Mouse (Mus musculus) forebrain, embryonic 11.5 days (tissue): ENCODE measurements around the gene Cdip1. TPM values are rescaled to one million over a fixed set of nuclear protein-coding genes. Genes with fewer than 3 reads are reported as not detected.
A peak's percentile ranks its signal among the peaks of the same experiment; 100 is the strongest.
"Not testable (repeated sequence)": the region's sequence is repeated elsewhere in the genome, so short reads cannot be mapped to it uniquely, and the experiment has no call there.

Experiments
- ATAC-seq: fragments of 200-750 bp; cut with Nextera tagmentation; replicated peaks from 2 replicates; pipeline ENCODE4 v1.8.0; 2017; ENCODE audit warnings: moderate TSS enrichment; ENCODE audit not compliant: low FRiP score
- DNase-seq: peaks from one replicate; pipeline ENCODE4 v3.0.0-alpha.2; 2017; ENCODE audit warnings: low spot score
- H3K27ac ChIP-seq: fragments of 300-500 bp; sonication (generic); 2 replicates; pipeline ENCODE4 v1.5.1; 2014; ENCODE audit warnings: low read depth, low read length
- H3K27me3 ChIP-seq: fragments of 300-500 bp; sonication (generic); 2 replicates; pipeline ENCODE4 v1.6.1; 2014; ENCODE audit warnings: mild to moderate bottlenecking, low read length, mixed read lengths; ENCODE audit not compliant: control insufficient read depth, insufficient read depth
- H3K36me3 ChIP-seq: fragments of 300-500 bp; sonication (generic); 2 replicates; pipeline ENCODE4 v1.6.1; 2014; ENCODE audit warnings: mild to moderate bottlenecking, low read length, moderate library complexity, mixed read lengths; ENCODE audit not compliant: control insufficient read depth, insufficient read depth
- H3K4me1 ChIP-seq: fragments of 300-500 bp; sonication (generic); replicated peaks from 2 replicates; pipeline ENCODE4 v1.6.1; 2014; ENCODE audit warnings: low read length, mixed read lengths; ENCODE audit not compliant: control insufficient read depth, insufficient read depth
- H3K4me2 ChIP-seq: fragments of 300-500 bp; sonication (generic); 2 replicates; pipeline ENCODE4 v1.6.1; 2014; ENCODE audit warnings: low read depth, mild to moderate bottlenecking, low read length, moderate library complexity, mixed read lengths; ENCODE audit not compliant: severe bottlenecking
- H3K4me3 ChIP-seq: fragments of 300-500 bp; sonication (generic); 2 replicates; pipeline ENCODE4 v1.5.1; 2014; ENCODE audit warnings: low read depth, low read length
- H3K9ac ChIP-seq: fragments of 300-500 bp; sonication (generic); 2 replicates; pipeline ENCODE4 v1.6.1; 2014; ENCODE audit warnings: low read length
- H3K9me3 ChIP-seq: fragments of 300-500 bp; sonication (generic); 2 replicates; pipeline ENCODE4 v1.6.1; 2016; ENCODE audit warnings: low read length, mixed read lengths; ENCODE audit not compliant: control insufficient read depth
- WGBS: fragments of 180-500 bp; shearing (Covaris S2); extraction: QIAGEN DNeasy Blood & Tissue Kit; methylation state at CpG from one replicate; pipeline ENCODE4 v1.1.7; 2014; 5-methylcytosine and 5-hydroxymethylcytosine counted together
- polyA plus RNA-seq: library from polyadenylated mRNA; unstranded; fragments of >200 nt; fragmentation: Nextera tagmentation; extraction: Ambion mirVana; gene quantifications from 2 replicates; pipeline ENCODE4 v1.2.1, GENCODE M21; 2014

Cdip1 gene
- polyA plus RNA-seq, 1 experiment from 2014 or later = 109 TPM

DNA sequence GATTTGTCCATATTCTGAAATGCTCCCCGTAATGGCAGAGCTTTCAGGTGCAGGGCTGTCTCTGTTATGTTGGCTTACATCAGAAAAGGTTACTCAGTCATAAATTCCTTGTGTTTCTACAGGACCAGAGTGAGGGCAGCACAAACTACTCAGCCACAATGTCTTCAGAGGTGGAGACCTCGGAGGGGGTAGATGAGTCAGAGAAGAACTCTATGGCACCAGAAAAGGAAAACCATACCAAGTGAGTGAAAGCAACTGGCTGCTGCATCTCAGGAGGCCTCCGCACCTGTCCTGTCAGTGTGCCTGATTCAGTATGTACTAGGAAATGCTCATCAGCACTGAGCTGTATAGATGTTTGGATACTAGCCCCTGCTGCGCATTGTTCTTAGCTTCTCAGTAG, 27.7 kb downstream of the Cdip1 start:
- Histone ChIP-seq H3K27me3 (no peaks in the 10 kb centered on the region), H3K4me1 (no peaks in the 10 kb centered on the region), H3K4me3 (no peak overlapping the region), H3K27ac (no peak overlapping the region), H3K9ac (no peak overlapping the region), H3K36me3 (peaks cover 19% of the 10 kb centered on the region), H3K9me3 (no peaks in the 10 kb centered on the region), H3K4me2 (no peak overlapping the region)
- 95% methylated on average over 4 of the region's 4 CpGs for WGBS
- DNase-seq (no peak), ATAC-seq (no peak)

DNA sequence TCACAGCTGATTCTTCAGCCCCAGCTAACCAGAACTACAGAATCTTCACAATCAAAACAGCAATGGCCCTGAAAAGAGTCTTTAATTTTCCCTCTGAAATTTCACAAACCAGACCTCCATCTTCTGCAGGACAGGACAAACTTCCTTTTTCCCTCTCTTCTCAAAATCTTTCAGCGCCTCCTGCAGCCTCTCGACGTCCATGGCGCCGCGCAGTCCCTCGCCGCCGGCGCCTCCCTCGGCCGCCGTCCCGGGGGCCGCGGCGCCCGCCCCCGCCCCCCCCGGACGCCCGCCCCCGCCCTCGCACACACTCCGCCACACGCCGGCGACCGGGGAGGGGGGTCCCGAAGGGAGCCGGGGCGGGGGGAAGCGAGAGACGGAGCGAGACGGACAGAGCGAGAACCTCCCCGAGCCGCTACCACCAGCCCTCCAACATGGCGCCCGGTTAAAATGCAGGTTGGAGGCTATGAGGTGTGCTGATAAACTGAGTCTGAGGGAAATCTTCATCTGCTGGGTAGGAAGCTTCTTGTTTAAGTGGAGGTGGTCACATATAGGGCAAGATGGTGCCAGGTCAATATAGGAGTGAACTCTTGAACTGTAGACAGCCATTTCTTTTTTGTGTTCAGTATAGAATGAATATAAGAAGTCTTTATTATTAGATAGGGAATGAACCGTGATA, 33.3 kb downstream of the Cdip1 start:
- not testable (repeated sequence) for DNase-seq, H3K27ac ChIP-seq, H3K4me1 ChIP-seq, H3K36me3 ChIP-seq, H3K9me3 ChIP-seq, H3K27me3 ChIP-seq
- Histone ChIP-seq H3K4me2 (peak overlapping the region; percentile 40), H3K4me3 (peak overlapping the region; percentile 37), H3K9ac (peak overlapping the region; percentile 55)
- ATAC-seq = peak; percentile 80
- WGBS = 4% methylated on average over 18 of the region's 42 CpGs

GRCm38 (mm10) chr16:4754045-4754444, 36.0 kb downstream of the Cdip1 start:
- Histone ChIP-seq H3K9me3 (no peaks in the 10 kb centered on the region), H3K4me2 (no peak overlapping the region), H3K4me1 (no peaks in the 10 kb centered on the region), H3K9ac (no peak overlapping the region), H3K27ac (no peak overlapping the region), H3K4me3 (no peak overlapping the region), H3K36me3 (no peaks in the 10 kb centered on the region), H3K27me3 (no peaks in the 10 kb centered on the region)
- WGBS = 94% methylated on average over 3 of the region's 3 CpGs
- ATAC-seq = no peak
- DNase-seq = no peak

DNA sequence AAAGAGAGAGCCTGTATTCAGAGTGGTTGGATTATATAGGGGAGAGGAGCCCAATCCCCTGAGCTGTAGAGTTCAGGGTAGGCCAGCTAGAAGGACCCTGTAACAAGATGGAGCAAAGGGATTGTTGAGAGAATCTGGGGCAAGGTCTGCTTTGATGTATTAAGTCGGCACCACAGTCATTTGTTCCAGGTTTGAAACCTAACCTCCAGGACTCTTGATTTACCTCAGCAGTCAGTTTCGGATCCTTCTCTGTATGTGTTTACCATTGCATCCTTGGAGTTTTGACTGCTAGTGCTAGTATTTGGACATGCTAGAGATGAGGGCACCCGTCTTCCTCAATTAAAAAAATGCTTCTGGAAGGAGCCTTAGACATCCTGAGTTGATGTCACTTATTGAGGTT, 37.9 kb downstream of the Cdip1 start:
- H3K4me3 ChIP-seq = no peak overlapping the region
- no peaks in the 10 kb centered on the region for H3K27me3 ChIP-seq
- 93% methylated on average over 3 of the region's 3 CpGs for WGBS
- DNase-seq = no peak
- H3K9me3 ChIP-seq = no peaks in the 10 kb centered on the region
- no peak overlapping the region for H3K9ac ChIP-seq
- ATAC-seq = no peak
- no peaks in the 10 kb centered on the region for H3K36me3 ChIP-seq
- no peak overlapping the region for H3K4me2 ChIP-seq
- no peaks in the 10 kb centered on the region for H3K4me1 ChIP-seq
- no peak overlapping the region for H3K27ac ChIP-seq

- Histone ChIP-seq H3K4me3 (no peak overlapping the region), H3K36me3 (no peaks in the 10 kb centered on the region), H3K4me2 (no peak overlapping the region), H3K27me3 (no peaks in the 10 kb centered on the region), H3K4me1 (no peaks in the 10 kb centered on the region), H3K9ac (no peak overlapping the region), H3K9me3 (peaks cover 5% of the 10 kb centered on the region; the same call in 1 of the 2 replicates), H3K27ac (no peak overlapping the region)
- ATAC-seq (no peak), DNase-seq (no peak)
- WGBS = 97% methylated on average over 1 of the region's 1 CpGs
Measured at GRCm38 (mm10) chr16:4742186-4742585, 47.9 kb downstream of the Cdip1 start.

- WGBS = 96% methylated on average over 2 of the region's 2 CpGs
- no peak overlapping the region for H3K4me2 ChIP-seq
- H3K4me3 ChIP-seq = no peak overlapping the region
- no peaks in the 10 kb centered on the region for H3K27me3 ChIP-seq
- H3K4me1 ChIP-seq = no peaks in the 10 kb centered on the region
- peaks cover 5% of the 10 kb centered on the region; the same call in 1 of the 2 replicates for H3K9me3 ChIP-seq
- DNase-seq = no peak
- H3K36me3 ChIP-seq = no peaks in the 10 kb centered on the region
- no peak overlapping the region for H3K9ac ChIP-seq
- ATAC-seq = no peak
- H3K27ac ChIP-seq = no peak overlapping the region
Measured at GRCm38 (mm10) chr16:4739994-4740393, 50.1 kb downstream of the Cdip1 start.

GRCm38 (mm10) chr16:4736262-4736661, 53.8 kb downstream of the Cdip1 start:
- H3K27me3 ChIP-seq = no peaks in the 10 kb centered on the region
- H3K36me3 ChIP-seq = no peaks in the 10 kb centered on the region
- WGBS = 77% methylated on average over 2 of the region's 2 CpGs
- H3K4me1 ChIP-seq = no peaks in the 10 kb centered on the region
- ATAC-seq (no peak), DNase-seq (no peak)
- no peak overlapping the region for H3K27ac ChIP-seq
- H3K9ac ChIP-seq = no peak overlapping the region
- no peak overlapping the region for H3K4me2 ChIP-seq
- H3K4me3 ChIP-seq = no peak overlapping the region
- no peaks in the 10 kb centered on the region for H3K9me3 ChIP-seq

DNA sequence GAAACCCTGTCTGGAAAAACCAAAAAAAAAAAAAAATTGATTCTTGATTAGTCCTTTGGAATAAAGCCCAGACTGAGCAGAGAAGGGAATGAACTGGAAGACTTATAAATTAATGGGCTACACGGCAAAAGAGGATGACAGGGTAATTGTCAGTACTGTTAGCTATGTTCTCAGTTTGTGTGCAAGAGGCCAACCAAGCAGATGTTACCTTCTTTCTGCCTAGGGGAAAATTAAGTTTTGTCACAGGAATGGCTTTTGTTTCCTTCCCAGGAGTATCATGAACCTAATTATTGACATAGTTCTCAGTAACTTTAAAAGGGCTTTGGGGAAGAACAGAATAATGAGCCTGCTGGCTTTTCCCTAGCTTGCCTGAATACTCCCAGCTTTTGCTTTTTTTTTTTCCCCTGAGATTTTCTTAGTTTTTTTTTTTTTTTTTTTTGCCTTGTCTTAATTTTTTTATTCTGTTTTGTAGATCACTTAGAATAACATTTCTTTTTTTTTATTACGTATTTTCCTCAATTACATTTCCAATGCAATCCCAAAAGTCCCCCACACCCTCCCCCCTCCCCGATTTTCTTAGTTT, 59.2 kb downstream of the Cdip1 start:
- Histone ChIP-seq H3K4me3 (no peak overlapping the region), H3K9me3 (no peaks in the 10 kb centered on the region), H3K27me3 (no peaks in the 10 kb centered on the region), H3K9ac (no peak overlapping the region), H3K27ac (no peak overlapping the region), H3K36me3 (no peaks in the 10 kb centered on the region), H3K4me1 (no peaks in the 10 kb centered on the region; the same call in 1 of the 2 replicates), H3K4me2 (no peak overlapping the region)
- ATAC-seq (no peak), DNase-seq (no peak)
- WGBS = 83% methylated on average over 3 of the region's 3 CpGs

DNA sequence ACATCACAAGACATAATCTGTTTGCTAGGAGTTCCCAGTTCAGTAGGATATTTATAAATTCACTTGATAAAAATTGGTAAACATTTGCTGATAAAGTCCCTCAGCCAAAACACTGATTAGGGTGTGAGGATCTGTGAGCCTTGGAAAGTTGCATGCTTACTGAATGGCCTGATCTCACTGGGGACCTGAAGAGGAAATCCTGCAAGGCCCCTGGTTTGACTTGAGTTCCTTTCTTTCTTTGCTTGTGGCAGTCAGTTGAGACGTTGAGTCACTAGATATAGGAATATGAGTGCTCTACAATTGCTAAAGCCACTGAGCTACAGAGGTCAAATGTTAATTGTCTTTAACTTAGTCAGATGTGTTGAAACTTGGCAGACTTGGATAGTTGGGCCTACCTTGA, 62.1 kb downstream of the Cdip1 start:
- no peak overlapping the region for H3K27ac ChIP-seq
- no peak for DNase-seq
- H3K9ac ChIP-seq = no peak overlapping the region
- no peaks in the 10 kb centered on the region for H3K27me3 ChIP-seq
- no peaks in the 10 kb centered on the region for H3K9me3 ChIP-seq
- 82% methylated on average over 1 of the region's 1 CpGs for WGBS
- no peak overlapping the region for H3K4me2 ChIP-seq
- no peaks in the 10 kb centered on the region; the same call in 1 of the 2 replicates for H3K4me1 ChIP-seq
- ATAC-seq = no peak
- H3K36me3 ChIP-seq = no peaks in the 10 kb centered on the region
- no peak overlapping the region for H3K4me3 ChIP-seq
